Mouse (Mus musculus): Measurements from ENCODE around the gene Zfyve28. TPM values are rescaled to one million over a fixed set of nuclear protein-coding genes. Genes with fewer than 3 reads are reported as not detected.

Gene Zfyve28
- total RNA-seq, 2 experiments from 2014 or later, result 0.68 TPM; not detected in 1

GRCm38 (mm10) chr5:34254309-34254708 lies 33.9 kb downstream of the Zfyve28 start:
- ATAC-seq (replicated peaks; ENCODE audit: low FRiP score, poor library complexity, severe bottlenecking), result no peak

- ATAC-seq (replicated peaks; ENCODE audit: low FRiP score, poor library complexity, severe bottlenecking), result no peak
These were observed 35.2 kb downstream of the Zfyve28 start for GRCm38 (mm10) chr5:34252967-34253519.

- no peak for ATAC-seq (replicated peaks; ENCODE audit: low FRiP score, poor library complexity, severe bottlenecking)
These were observed 35.8 kb downstream of the Zfyve28 start for GRCm38 (mm10) chr5:34252307-34252966.

GRCm38 (mm10) chr5:34251794-34252193 lies 36.5 kb downstream of the Zfyve28 start:
- no peak for ATAC-seq (replicated peaks; ENCODE audit: low FRiP score, poor library complexity, severe bottlenecking)

- ATAC-seq (replicated peaks; ENCODE audit: low FRiP score, poor library complexity, severe bottlenecking), result no peak
These were observed 38.2 kb downstream of the Zfyve28 start for GRCm38 (mm10) chr5:34250090-34250489.

GRCm38 (mm10) chr5:34249132-34249531 lies 39.1 kb downstream of the Zfyve28 start:
- no peak for ATAC-seq (replicated peaks; ENCODE audit: low FRiP score, poor library complexity, severe bottlenecking)

- ATAC-seq (replicated peaks; ENCODE audit: low FRiP score, poor library complexity, severe bottlenecking), result no peak
These were observed 41.8 kb downstream of the Zfyve28 start for GRCm38 (mm10) chr5:34246443-34246842.

- no peak for ATAC-seq (replicated peaks; ENCODE audit: low FRiP score, poor library complexity, severe bottlenecking)
These were observed 45.2 kb downstream of the Zfyve28 start for GRCm38 (mm10) chr5:34243062-34243461.

GRCm38 (mm10) chr5:34242224-34242963 lies 45.9 kb downstream of the Zfyve28 start:
- ATAC-seq (replicated peaks; ENCODE audit: low FRiP score, poor library complexity, severe bottlenecking), result no peak

GRCm38 (mm10) chr5:34238444-34238843 lies 49.8 kb downstream of the Zfyve28 start:
- ATAC-seq (replicated peaks; ENCODE audit: low FRiP score, poor library complexity, severe bottlenecking), result no peak

GRCm38 (mm10) chr5:34235898-34236420 lies 52.3 kb downstream of the Zfyve28 start:
- 0 out of 2 replicates have a peak, but pooled peaks have one; percentile 45 for ATAC-seq (replicated peaks; ENCODE audit: low FRiP score, poor library complexity, severe bottlenecking)

- ATAC-seq (replicated peaks; ENCODE audit: low FRiP score, poor library complexity, severe bottlenecking), result no peak
These were observed 53.2 kb downstream of the Zfyve28 start for GRCm38 (mm10) chr5:34235056-34235455.

- no peak for ATAC-seq (replicated peaks; ENCODE audit: low FRiP score, poor library complexity, severe bottlenecking)
These were observed 55.1 kb downstream of the Zfyve28 start for GRCm38 (mm10) chr5:34233221-34233515.

GRCm38 (mm10) chr5:34232481-34233220 lies 55.6 kb downstream of the Zfyve28 start:
- ATAC-seq (replicated peaks; ENCODE audit: low FRiP score, poor library complexity, severe bottlenecking), result no peak

GRCm38 (mm10) chr5:34231901-34232300 lies 56.3 kb downstream of the Zfyve28 start:
- no peak for ATAC-seq (replicated peaks; ENCODE audit: low FRiP score, poor library complexity, severe bottlenecking)

- no peak for ATAC-seq (replicated peaks; ENCODE audit: low FRiP score, poor library complexity, severe bottlenecking)
These were observed 57.4 kb downstream of the Zfyve28 start for GRCm38 (mm10) chr5:34230599-34231485.

GRCm38 (mm10) chr5:34229503-34229902 lies 58.7 kb downstream of the Zfyve28 start:
- ATAC-seq (replicated peaks; ENCODE audit: low FRiP score, poor library complexity, severe bottlenecking), result no peak

GRCm38 (mm10) chr5:34225516-34225915 lies 62.7 kb downstream of the Zfyve28 start:
- ATAC-seq (replicated peaks; ENCODE audit: low FRiP score, poor library complexity, severe bottlenecking), result no peak

GRCm38 (mm10) chr5:34224515-34224914 lies 63.7 kb downstream of the Zfyve28 start:
- ATAC-seq (replicated peaks; ENCODE audit: low FRiP score, poor library complexity, severe bottlenecking), result no peak
